Mouse (Mus musculus): Measurements from ENCODE around the gene Gm4952. TPM values are rescaled to one million over a fixed set of nuclear protein-coding genes. Genes with fewer than 3 reads are reported as not detected.
"Not testable (repeated sequence)": the region's sequence is repeated elsewhere in the genome, so short reads cannot be mapped to it uniquely, and the experiment has no call there.

Gene Gm4952
- polyA plus RNA-seq, 1 experiment = not detected

DNA sequence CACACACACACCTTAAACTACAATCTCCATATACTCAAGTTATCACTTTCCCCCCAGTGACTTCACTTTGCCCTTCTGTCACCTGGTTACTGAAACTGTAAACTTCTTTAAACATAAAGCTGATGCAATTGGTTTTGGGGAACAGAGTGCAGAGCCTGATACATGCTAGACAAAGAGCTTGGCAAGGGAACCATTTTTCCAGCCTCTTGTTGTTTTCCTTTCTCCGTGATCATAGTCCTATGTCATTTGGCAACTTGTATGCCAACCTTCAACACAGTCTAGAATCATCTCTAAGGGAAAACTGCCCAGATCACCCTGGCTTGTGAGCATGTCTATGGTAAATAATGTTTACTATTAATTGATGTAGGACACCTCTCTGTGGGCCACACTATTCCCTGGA lies 38.3 kb downstream of the Gm4952 start:
- Histone ChIP-seq H3K9me3 (no peaks in the 10 kb centered on the region), H3K36me3 (replicated peaks; ENCODE audit: low read length) (no peaks in the 10 kb centered on the region), H3K27me3 (replicated peaks) (no peaks in the 10 kb centered on the region), H3K4me1 (peaks cover 3% of the 10 kb centered on the region; the same call in 1 of the 2 replicates), H3K4me3 (replicated peaks) (no peak overlapping the region)
- TF ChIP-seq GATA1 (IDR thresholded peaks at IDR 0.05; ENCODE audit: borderline replicate concordance, low read length) (no peak), FLI1 (IDR thresholded peaks at IDR 0.05; ENCODE audit: low read length) (no peak)

DNA sequence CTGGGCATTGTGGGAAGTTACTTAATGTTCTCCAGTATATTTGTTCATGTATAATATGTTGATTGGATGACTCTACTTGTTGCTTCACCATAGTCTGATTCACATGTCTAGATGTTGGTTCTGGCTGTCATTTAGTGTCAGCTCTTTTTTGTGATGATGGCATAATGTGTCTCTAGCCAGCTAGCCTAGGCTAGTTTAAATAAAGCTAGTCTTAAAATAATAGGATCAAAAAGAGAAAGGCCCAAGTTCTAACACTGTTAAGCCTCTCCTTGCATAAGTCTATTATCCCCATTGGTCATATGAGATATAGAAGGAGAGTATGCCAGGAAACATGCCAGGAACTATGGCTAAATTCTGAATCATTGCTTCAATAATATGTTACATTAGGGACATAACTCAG lies 49.7 kb downstream of the Gm4952 start:
- no peaks in the 10 kb centered on the region for H3K4me1 ChIP-seq
- H3K27me3 ChIP-seq (replicated peaks) = no peaks in the 10 kb centered on the region
- H3K9me3 ChIP-seq = peaks cover 5% of the 10 kb centered on the region; the same call in 1 of the 2 replicates
- H3K4me3 ChIP-seq (replicated peaks) = no peak overlapping the region
- no peaks in the 10 kb centered on the region for H3K36me3 ChIP-seq (replicated peaks; ENCODE audit: low read length)
- TF ChIP-seq GATA1 (IDR thresholded peaks at IDR 0.05; ENCODE audit: borderline replicate concordance, low read length) (no peak), FLI1 (IDR thresholded peaks at IDR 0.05; ENCODE audit: low read length) (no peak)

DNA sequence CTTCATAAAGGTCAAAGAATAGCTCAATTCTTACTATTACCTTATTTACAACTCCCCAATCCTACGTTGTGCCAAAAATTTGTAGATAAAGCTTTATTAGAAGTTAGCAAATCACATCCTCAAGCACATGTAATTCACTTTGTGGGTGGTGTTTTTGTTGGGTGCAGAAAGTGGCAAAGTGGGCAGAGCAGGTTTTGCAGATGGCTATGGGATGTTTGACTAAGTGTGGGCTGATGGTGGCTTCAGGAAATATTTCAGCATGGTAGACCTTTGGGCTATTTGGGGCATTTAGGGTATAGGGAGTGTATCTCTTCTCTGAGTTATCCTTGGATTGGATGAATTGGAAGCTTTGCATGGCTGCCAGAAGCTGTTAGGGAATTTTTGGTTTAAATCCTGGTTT lies 66.4 kb downstream of the Gm4952 start:
- Histone ChIP-seq H3K27me3 (replicated peaks) (no peaks in the 10 kb centered on the region), H3K9me3 (peaks cover 5% of the 10 kb centered on the region; the same call in 1 of the 2 replicates), H3K4me3 (replicated peaks) (no peak overlapping the region), H3K4me1 (no peaks in the 10 kb centered on the region), H3K36me3 (replicated peaks; ENCODE audit: low read length) (no peaks in the 10 kb centered on the region)
- TF ChIP-seq FLI1 (IDR thresholded peaks at IDR 0.05; ENCODE audit: low read length) (no peak), GATA1 (IDR thresholded peaks at IDR 0.05; ENCODE audit: borderline replicate concordance, low read length) (no peak)

DNA sequence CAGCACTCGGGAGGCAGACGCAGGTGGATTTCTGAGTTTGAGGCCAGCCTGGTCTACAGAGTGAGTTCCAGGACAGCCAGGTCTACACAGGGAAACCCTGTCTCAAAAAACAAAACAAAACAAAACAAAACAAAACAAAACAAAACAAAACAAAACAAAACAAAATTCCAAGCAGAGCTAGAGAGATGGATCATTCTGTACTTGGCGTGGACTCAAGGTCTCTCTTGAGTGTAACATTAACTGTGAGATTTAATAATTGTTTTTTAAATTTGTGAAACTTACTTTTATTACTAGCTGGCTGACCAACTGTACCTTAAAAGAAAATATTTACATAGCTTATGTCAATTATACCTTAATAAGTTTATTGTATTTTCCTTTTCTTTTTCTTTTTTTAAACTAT lies 68.8 kb downstream of the Gm4952 start:
- H3K4me3 ChIP-seq (replicated peaks); H3K4me1 ChIP-seq; H3K36me3 ChIP-seq (replicated peaks; ENCODE audit: low read length); H3K9me3 ChIP-seq; H3K27me3 ChIP-seq (replicated peaks): not testable (repeated sequence)

DNA sequence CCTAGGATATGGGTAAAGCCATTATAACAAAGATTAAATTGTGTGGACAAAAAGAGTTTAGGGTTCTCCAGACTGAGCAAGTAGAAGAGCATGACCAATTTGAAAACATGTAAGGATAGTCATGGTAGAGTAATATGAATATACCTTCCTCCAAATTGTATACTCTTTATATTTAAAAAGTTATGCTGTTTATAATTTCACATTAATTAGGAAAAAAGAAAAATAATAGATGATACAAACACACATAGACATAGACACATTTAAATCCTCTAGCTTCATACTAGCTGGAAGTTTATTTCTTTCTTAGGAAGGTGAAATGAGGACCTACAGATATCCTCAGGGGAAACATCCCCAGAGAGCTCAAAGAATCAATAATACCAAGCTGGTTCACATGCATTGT lies 70.4 kb downstream of the Gm4952 start, which contains the start of gene Olfr1442:
Olfr1442 (plus strand) TSS at position 301 of the 400 bp plus-strand sequence.
- no peaks in the 10 kb centered on the region for H3K27me3 ChIP-seq (replicated peaks)
- no peaks in the 10 kb centered on the region for H3K36me3 ChIP-seq (replicated peaks; ENCODE audit: low read length)
- H3K9me3 ChIP-seq = no peaks in the 10 kb centered on the region
- TF ChIP-seq GATA1 (IDR thresholded peaks at IDR 0.05; ENCODE audit: borderline replicate concordance, low read length) (no peak), FLI1 (IDR thresholded peaks at IDR 0.05; ENCODE audit: low read length) (no peak)
- no peaks in the 10 kb centered on the region for H3K4me1 ChIP-seq
- H3K4me3 ChIP-seq (replicated peaks) = no peak within 1 kb of the TSS

DNA sequence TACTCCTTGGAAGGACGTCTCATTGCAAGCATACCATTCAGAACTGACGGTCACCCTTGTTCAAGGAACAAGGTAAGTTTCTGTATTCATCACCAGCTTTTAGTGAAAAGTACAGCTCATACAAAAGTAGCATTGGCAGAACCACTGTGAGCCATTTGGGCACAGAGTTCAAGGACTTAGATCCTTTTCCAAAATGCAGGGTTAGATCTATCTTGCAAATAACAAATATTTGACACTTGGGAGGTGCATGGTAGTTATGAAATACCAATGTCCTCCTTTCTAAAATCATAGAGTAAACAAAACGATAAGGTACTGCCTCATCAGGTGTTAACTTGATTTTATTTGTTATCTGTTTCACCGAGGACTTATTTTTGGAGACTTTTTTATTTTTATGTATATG lies 71.3 kb downstream of the Gm4952 start:
- TF ChIP-seq FLI1 (IDR thresholded peaks at IDR 0.05; ENCODE audit: low read length) = no peak
- no peak for TF ChIP-seq GATA1 (IDR thresholded peaks at IDR 0.05; ENCODE audit: borderline replicate concordance, low read length)
- Histone ChIP-seq H3K9me3 (no peaks in the 10 kb centered on the region), H3K27me3 (replicated peaks) (no peaks in the 10 kb centered on the region), H3K4me3 (replicated peaks) (no peak overlapping the region), H3K36me3 (replicated peaks; ENCODE audit: low read length) (no peaks in the 10 kb centered on the region), H3K4me1 (no peaks in the 10 kb centered on the region)

DNA sequence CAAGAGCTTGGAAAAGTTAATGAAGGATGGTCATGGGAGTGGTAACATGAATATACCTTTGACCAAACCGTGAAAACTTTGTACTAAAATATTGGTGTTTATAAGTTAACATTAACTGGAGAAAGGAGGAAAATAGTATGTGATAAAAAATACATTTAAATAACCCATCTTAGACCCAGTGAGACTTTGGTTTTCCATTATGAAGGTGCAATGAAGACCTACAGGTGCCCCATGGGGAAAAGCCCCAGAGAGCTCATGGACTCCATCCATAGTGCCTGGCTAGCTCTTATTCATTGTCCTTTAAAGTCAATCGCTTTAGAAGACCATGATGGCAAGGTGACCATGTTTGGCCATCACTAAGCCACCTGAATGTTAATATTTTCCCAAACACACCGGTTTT lies 78.0 kb downstream of the Gm4952 start, which contains the start of gene Olfr1443:
Olfr1443 (plus strand) TSS at position 301 of the 400 bp plus-strand sequence.
- TF ChIP-seq FLI1 (IDR thresholded peaks at IDR 0.05; ENCODE audit: low read length) = no peak
- no peak for TF ChIP-seq GATA1 (IDR thresholded peaks at IDR 0.05; ENCODE audit: borderline replicate concordance, low read length)

More for the DNA sequence above, 78.0 kb downstream of the Gm4952 start, which contains the start of gene Olfr1443:
- no peaks in the 10 kb centered on the region for H3K4me1 ChIP-seq
- H3K4me3 ChIP-seq (replicated peaks) = no peak within 1 kb of the TSS
- H3K9me3 ChIP-seq = no peaks in the 10 kb centered on the region
- no peaks in the 10 kb centered on the region for H3K27me3 ChIP-seq (replicated peaks)
- no peaks in the 10 kb centered on the region for H3K36me3 ChIP-seq (replicated peaks; ENCODE audit: low read length)

Other genes starting within 250 kb of the Gm4952 start
- not detected in 2 replicates for gene Olfr1440, start 212.7 kb upstream of the Gm4952 start, polyA plus RNA-seq (2012; ENCODE audit: insufficient read depth, low replicate concordance)
- not detected in 2 replicates for gene Olfr1441, start 182.5 kb upstream of the Gm4952 start, polyA plus RNA-seq (2012; ENCODE audit: insufficient read depth, low replicate concordance)
- gene Pfpl, start 172.1 kb upstream of the Gm4952 start, polyA plus RNA-seq (2012; ENCODE audit: insufficient read depth, low replicate concordance) = not detected in 2 replicates
- 6.5 TPM in 1 of 2 replicates, not detected in the other for gene Mpeg1, start 139.2 kb upstream of the Gm4952 start, polyA plus RNA-seq (2012; ENCODE audit: insufficient read depth, low replicate concordance)
- 1.9 and 2.5 TPM in 2 replicates for gene Dtx4, start 98.5 kb upstream of the Gm4952 start, polyA plus RNA-seq (2012; ENCODE audit: insufficient read depth, low replicate concordance)
- gene Fam111a, start 54.2 kb upstream of the Gm4952 start, polyA plus RNA-seq (2012; ENCODE audit: insufficient read depth, low replicate concordance) = 1.7 TPM in 1 of 2 replicates, not detected in the other
- not detected in 2 replicates for gene Glyat, start 33.3 kb downstream of the Gm4952 start, polyA plus RNA-seq (2012; ENCODE audit: insufficient read depth, low replicate concordance)
- gene Olfr1442, start 70.5 kb downstream of the Gm4952 start, polyA plus RNA-seq (2012; ENCODE audit: insufficient read depth, low replicate concordance) = not detected in 2 replicates
- not detected in 2 replicates for gene Olfr1443, start 78.1 kb downstream of the Gm4952 start, polyA plus RNA-seq (2012; ENCODE audit: insufficient read depth, low replicate concordance)
- not detected in 2 replicates for gene Keg1, start 95.8 kb downstream of the Gm4952 start, polyA plus RNA-seq (2012; ENCODE audit: insufficient read depth, low replicate concordance)
- not detected in 2 replicates for gene Cntf, start 165.7 kb downstream of the Gm4952 start, polyA plus RNA-seq (2012; ENCODE audit: insufficient read depth, low replicate concordance)
- 16.1 and 19.5 TPM in 2 replicates for gene Zfp91, start 196.2 kb downstream of the Gm4952 start, polyA plus RNA-seq (2012; ENCODE audit: insufficient read depth, low replicate concordance)
- 0.27 TPM in 1 of 2 replicates, not detected in the other for gene Lpxn, start 196.2 kb downstream of the Gm4952 start, polyA plus RNA-seq (2012; ENCODE audit: insufficient read depth, low replicate concordance)
- gene Gm5244, start 246.7 kb downstream of the Gm4952 start, polyA plus RNA-seq (2012; ENCODE audit: insufficient read depth, low replicate concordance) = not detected in 2 replicates